ENCODE assay signal across 11 mouse cellular contexts in the genomic region with DNA sequence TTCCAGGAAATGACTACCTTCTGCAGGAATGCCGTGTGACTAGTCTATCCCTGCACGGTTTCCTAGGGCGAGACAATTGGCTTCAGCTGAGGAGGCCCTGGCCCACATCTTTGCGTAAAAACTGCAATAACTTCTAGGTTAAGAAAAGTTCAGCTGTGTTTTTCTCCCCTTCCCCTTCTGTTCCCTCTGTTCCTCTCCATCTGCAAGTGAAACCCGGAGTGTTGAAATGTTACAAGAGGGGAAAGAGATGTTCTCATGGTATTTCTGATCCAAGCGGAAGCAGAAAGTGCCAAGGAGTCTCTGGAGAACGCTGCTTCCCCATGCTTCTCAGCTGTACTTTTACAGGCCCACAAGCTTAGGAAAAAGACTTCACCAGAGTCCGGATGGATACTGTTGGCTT.
DNase-seq lines count a peak whose midpoint lies in the region; ATAC-seq and TF ChIP-seq lines count a peak whose summit lies in the region.
"Had no signal": no experiment of that assay in that cellular context is flagged by ENCODE, and none has a peak within 500 bp of the region (broad histone marks: within the 10 kb centered on the region; RNA-seq: fewer than 3 reads in every experiment).

No protein-coding gene starts in this region.

- no peak overlapping the region for H3K4me3 ChIP-seq in kidney, postnatal 0 days (replicated peaks; ENCODE audit: low read depth, low read length)
- H3K4me3 ChIP-seq in gastrocnemius, adult 2 months = no peak overlapping the region
- H3K4me3 ChIP-seq in heart, embryonic 11.5 days (ENCODE audit: low read depth, low read length) = no peak overlapping the region
- no peak overlapping the region for H3K4me3 ChIP-seq in limb, embryonic 13.5 days
- H3K4me3 ChIP-seq: hindbrain, embryonic 15.5 days had no signal

- H3K27me3 ChIP-seq in kidney, postnatal 0 days (ENCODE audit: insufficient read depth, low read length) = no peaks in the 10 kb centered on the region
- H3K27me3 ChIP-seq in heart, embryonic 11.5 days (ENCODE audit: control insufficient read depth, insufficient read depth, low read length) = no peaks in the 10 kb centered on the region
- peaks cover 9% of the 10 kb centered on the region; the same call in 1 of the 2 replicates for H3K27me3 ChIP-seq in limb, embryonic 13.5 days
- H3K27me3 ChIP-seq: hindbrain, embryonic 15.5 days had no signal

- no peak overlapping the region for H3K4me2 ChIP-seq in kidney, postnatal 0 days (ENCODE audit: low read length)
- no peak overlapping the region for H3K4me2 ChIP-seq in heart, embryonic 11.5 days
- 0 out of 2 replicates have a peak overlapping the region, but pooled peaks have one; percentile 0 for H3K4me2 ChIP-seq in limb, embryonic 13.5 days (replicated peaks)
- H3K4me2 ChIP-seq: hindbrain, embryonic 15.5 days had no signal

- no peak overlapping the region for H3K9ac ChIP-seq in kidney, postnatal 0 days (ENCODE audit: low read depth, low read length)
- H3K9ac ChIP-seq in heart, embryonic 11.5 days (ENCODE audit: low read depth, low read length) = no peak overlapping the region
- no peak overlapping the region for H3K9ac ChIP-seq in limb, embryonic 13.5 days
- H3K9ac ChIP-seq: hindbrain, embryonic 15.5 days had no signal

- H3K36me3 ChIP-seq in kidney, postnatal 0 days (ENCODE audit: insufficient read depth, low read length) = no peaks in the 10 kb centered on the region
- H3K36me3 ChIP-seq in heart, embryonic 11.5 days (ENCODE audit: control insufficient read depth, insufficient read depth, low read length) = no peaks in the 10 kb centered on the region
- no peaks in the 10 kb centered on the region for H3K36me3 ChIP-seq in limb, embryonic 13.5 days
- H3K36me3 ChIP-seq: hindbrain, embryonic 15.5 days had no signal

- H3K4me1 ChIP-seq in kidney, postnatal 0 days (replicated peaks; ENCODE audit: insufficient read depth, low read length) = no peaks in the 10 kb centered on the region
- peaks cover 19% of the 10 kb centered on the region for H3K4me1 ChIP-seq in heart, embryonic 11.5 days (ENCODE audit: control insufficient read depth, insufficient read depth, low read length)
- peaks cover 60% of the 10 kb centered on the region for H3K4me1 ChIP-seq in limb, embryonic 13.5 days
- H3K4me1 ChIP-seq: hindbrain, embryonic 15.5 days had no signal

- no peaks in the 10 kb centered on the region for H3K9me3 ChIP-seq in kidney, postnatal 0 days (replicated peaks; ENCODE audit: low read length)
- no peaks in the 10 kb centered on the region for H3K9me3 ChIP-seq in heart, embryonic 11.5 days (replicated peaks; ENCODE audit: control insufficient read depth, low read length)
- H3K9me3 ChIP-seq in limb, embryonic 13.5 days = no peaks in the 10 kb centered on the region
- H3K9me3 ChIP-seq: hindbrain, embryonic 15.5 days had no signal

- WGBS in kidney, postnatal 0 days = 57% methylated on average over 8 of the region's 8 CpGs
- WGBS in heart, embryonic 11.5 days (ENCODE audit: insufficient replicate concordance) = 50% methylated on average over 8 of the region's 8 CpGs
- WGBS in limb, embryonic 13.5 days = 17% methylated on average over 8 of the region's 8 CpGs

- TF ChIP-seq CTCF in kidney, postnatal 0 days (IDR thresholded peaks at IDR 0.05; ENCODE audit: low read depth) = no peak
- TF ChIP-seq CTCF in gastrocnemius, adult 2 months (IDR thresholded peaks at IDR 0.05) = no peak

- 0 out of 2 replicates have a peak overlapping the region, but pooled peaks have one; percentile 26 for H3K27ac ChIP-seq in kidney, postnatal 0 days
- H3K27ac ChIP-seq in gastrocnemius, adult 2 months = peak overlapping the region; percentile 65
- H3K27ac ChIP-seq in heart, embryonic 11.5 days (ENCODE audit: low read depth, low read length) = 0 out of 2 replicates have a peak overlapping the region, but pooled peaks have one; percentile 3
- peak overlapping the region; percentile 79 for H3K27ac ChIP-seq in limb, embryonic 13.5 days
- H3K27ac ChIP-seq: hindbrain, embryonic 15.5 days had no signal

- intact Hi-C loops in gastrocnemius, adult 2 months (cut with DNase I) = no loop called here

- peak; percentile 32 for DNase-seq in kidney, postnatal 0 days (ENCODE audit: low spot score)
- DNase-seq in kidney, adult 18-20 months = no peak
- DNase-seq in gastrocnemius, adult 2 months = peak; percentile 58
- DNase-seq in embryo, embryonic 10.5 days (ENCODE audit: low spot score) = no peak
- no peak for DNase-seq in left cerebral cortex, adult 11 months (ENCODE audit: low spot score)
- no peak for DNase-seq in thymus, postnatal 25 days
- DNase-seq: cerebellum, postnatal 14 days; midbrain, embryonic 14.5 days had no signal

- ATAC-seq in kidney, postnatal 0 days (replicated peaks; ENCODE audit: low FRiP score, low read depth) = no peak
- no peak for ATAC-seq in heart, embryonic 11.5 days (replicated peaks; ENCODE audit: insufficient number of reproducible peaks, low FRiP score, low TSS enrichment)
- peak; percentile 38; the same call in 1 of the 2 replicates for ATAC-seq in limb, embryonic 13.5 days (ENCODE audit: low FRiP score, low read depth)

Comparison
In these comparisons a context has a peak if more than half of its experiments do, and no peak if none do; other contexts are left out.
1. DNase-seq: peak in kidney, postnatal 0 days (single experiment) and gastrocnemius, adult 2 months (single experiment); none in kidney, adult 18-20 months (single experiment), embryo, embryonic 10.5 days (single experiment), left cerebral cortex, adult 11 months (single experiment) and thymus, postnatal 25 days (single experiment).
2. H3K27ac ChIP-seq: peak in every context shown above with its lines; median percentile 79 in limb, embryonic 13.5 days; 65 in gastrocnemius, adult 2 months; 26 in kidney, postnatal 0 days; 3 in heart, embryonic 11.5 days.